Mouse (Mus musculus): Measurements from ENCODE around the gene Tnni1.

- TF ChIP-seq POLR2A (IDR thresholded peaks at IDR 0.05; ENCODE audit: insufficient read depth, low read depth, low read length), result no peak
- TF ChIP-seq CTCF (IDR thresholded peaks at IDR 0.05; ENCODE audit: insufficient read depth, low read depth, low read length), result peak; percentile 80
These were observed 2.0 kb downstream of the Tnni1 start for GRCm38 (mm10) chr1:135781220-135781619.

Data from olfactory bulb, adult 2 months (tissue).